Comparison of ENCODE assay signal across 8 mouse cellular contexts in genomic region chr12:73112326-73113087, GRCm38 (mm10). TPM values are rescaled to one million over a fixed set of nuclear protein-coding genes. Genes with fewer than 3 reads are reported as not detected.
DNase-seq lines count a peak whose midpoint lies in the region; ATAC-seq and TF ChIP-seq lines count a peak whose summit lies in the region.

No protein-coding gene starts in this region.

- H3K9ac ChIP-seq in intestine, embryonic 15.5 days, result peak overlapping the region; percentile 49
- H3K9ac ChIP-seq in limb, embryonic 14.5 days (ENCODE audit: low read depth, low read length, severe bottlenecking), result peak overlapping the region; percentile 85
- peak overlapping the region; percentile 59 for H3K9ac ChIP-seq in midbrain, embryonic 15.5 days

- peak; percentile 62 for ATAC-seq in intestine, embryonic 15.5 days
- ATAC-seq in limb, embryonic 14.5 days (ENCODE audit: low FRiP score, low read depth), result peak; percentile 24
- ATAC-seq in midbrain, embryonic 15.5 days (replicated peaks), result peak; percentile 82

- H3K9me3 ChIP-seq in intestine, embryonic 15.5 days, result no peaks in the 10 kb centered on the region
- no peaks in the 10 kb centered on the region for H3K9me3 ChIP-seq in limb, embryonic 14.5 days (ENCODE audit: control insufficient read depth, low read length)
- H3K9me3 ChIP-seq in midbrain, embryonic 15.5 days, result no peaks in the 10 kb centered on the region

- peak; percentile 4 for DNase-seq in thymus, adult 2 months
- DNase-seq in thymus, adult 18-20 months, result no peak
- peak; percentile 64 to 67 for DNase-seq in cerebellum, postnatal 25 days
- peak; percentile 47 for DNase-seq in gastrocnemius, postnatal 14 days
- peak; percentile 39 for DNase-seq in limb, embryonic 14.5 days (ENCODE audit: low spot score)
- peak; percentile 6 for DNase-seq in thymus, postnatal 25 days

- peak overlapping the region; percentile 27 for H3K4me3 ChIP-seq in thymus, adult 2 months (ENCODE audit: control insufficient read depth, insufficient read depth, low read length)
- peak overlapping the region; percentile 65 for H3K4me3 ChIP-seq in intestine, embryonic 15.5 days (replicated peaks)
- peak overlapping the region; percentile 81 for H3K4me3 ChIP-seq in limb, embryonic 14.5 days (replicated peaks; ENCODE audit: low read length)
- H3K4me3 ChIP-seq in midbrain, embryonic 15.5 days, result peak overlapping the region; percentile 77

- no peak for TF ChIP-seq CTCF in thymus, adult 2 months (IDR thresholded peaks at IDR 0.05; ENCODE audit: borderline replicate concordance, control insufficient read depth, extremely low read depth, insufficient read depth, low read length, poor library complexity)

- intact Hi-C loops in gastrocnemius, postnatal 14 days (cut with DNase I; ENCODE audit: low total_unique reads), result loop anchor here (10.0 kb wide), 1 partner anchor 58 kb away; the partner anchor contains the start of gene Six1

- peaks cover 8% of the 10 kb centered on the region for H3K4me1 ChIP-seq in thymus, adult 2 months (replicated peaks; ENCODE audit: control insufficient read depth, insufficient read depth, low read length)
- H3K4me1 ChIP-seq in intestine, embryonic 15.5 days (replicated peaks), result peaks cover 23% of the 10 kb centered on the region
- peaks cover 11% of the 10 kb centered on the region for H3K4me1 ChIP-seq in limb, embryonic 14.5 days (ENCODE audit: control insufficient read depth, insufficient read depth, low read length)
- H3K4me1 ChIP-seq in midbrain, embryonic 15.5 days, result peaks cover 28% of the 10 kb centered on the region

- no peak for TF ChIP-seq POLR2A in thymus, adult 2 months (IDR thresholded peaks at IDR 0.05; ENCODE audit: control insufficient read depth, extremely low read depth, insufficient read depth, low read length, poor library complexity)
- TF ChIP-seq POLR2A in limb, embryonic 14.5 days (IDR thresholded peaks at IDR 0.05; ENCODE audit: borderline replicate concordance, extremely low read depth, insufficient read depth, insufficient read length), result 0 out of 2 replicates have a peak, but pooled peaks have one; percentile 29

- peak overlapping the region; percentile 99 for H3K4me2 ChIP-seq in intestine, embryonic 15.5 days (replicated peaks)
- peak overlapping the region; percentile 84 for H3K4me2 ChIP-seq in limb, embryonic 14.5 days (replicated peaks; ENCODE audit: low read depth, low read length, severe bottlenecking)
- H3K4me2 ChIP-seq in midbrain, embryonic 15.5 days, result peak overlapping the region; percentile 100

- peaks cover 25% of the 10 kb centered on the region for H3K27me3 ChIP-seq in thymus, adult 2 months (ENCODE audit: control insufficient read depth, insufficient read depth, low read length)
- H3K27me3 ChIP-seq in intestine, embryonic 15.5 days (replicated peaks), result peaks cover 8% of the 10 kb centered on the region; the same call in 1 of the 2 replicates
- no peaks in the 10 kb centered on the region for H3K27me3 ChIP-seq in limb, embryonic 14.5 days (ENCODE audit: control insufficient read depth, insufficient read depth, low read length)
- H3K27me3 ChIP-seq in midbrain, embryonic 15.5 days (replicated peaks), result peaks cover 36% of the 10 kb centered on the region

- no peak overlapping the region for H3K27ac ChIP-seq in thymus, adult 2 months (ENCODE audit: control insufficient read depth, insufficient read depth, low read length)
- H3K27ac ChIP-seq in intestine, embryonic 15.5 days, result 0 out of 2 replicates have a peak overlapping the region, but pooled peaks have one; percentile 13
- peak overlapping the region; percentile 81 for H3K27ac ChIP-seq in limb, embryonic 14.5 days (replicated peaks; ENCODE audit: low read depth, low read length)
- H3K27ac ChIP-seq in midbrain, embryonic 15.5 days, result no peak overlapping the region

- H3K36me3 ChIP-seq in thymus, adult 2 months (ENCODE audit: control insufficient read depth, insufficient read depth, low read length), result no peaks in the 10 kb centered on the region
- no peaks in the 10 kb centered on the region for H3K36me3 ChIP-seq in intestine, embryonic 15.5 days
- peaks cover 8% of the 10 kb centered on the region; the same call in 1 of the 2 replicates for H3K36me3 ChIP-seq in limb, embryonic 14.5 days (ENCODE audit: control insufficient read depth, insufficient read depth, low read length)
- no peaks in the 10 kb centered on the region for H3K36me3 ChIP-seq in midbrain, embryonic 15.5 days (replicated peaks)

- 1% methylated on average over 68 of the region's 71 CpGs for WGBS in thymus, adult 2 months
- WGBS in intestine, embryonic 15.5 days, result under 1% methylated on average over 63 of the region's 71 CpGs
- under 1% methylated on average over 52 of the region's 71 CpGs for whole genome bisulfite sequencing in limb, embryonic 14.5 days
- WGBS in midbrain, embryonic 15.5 days, result under 1% methylated on average over 62 of the region's 71 CpGs

RNA-seq across cellular contexts. Expression of gene Six4, which starts 0.7 kb away (rescaled TPM):
- 1.1 and 1.4 TPM in 2 replicates for polyA plus RNA-seq in thymus, adult 2 months (2012; rRNA removed)
- total RNA-seq in gastrocnemius, postnatal 14 days (2021), result 10 to 100 TPM in 1 of 2 experiments, 1 to 10 TPM in 1; 8.8 to 10.3 TPM
- 0.37 and 0.55 TPM in 2 replicates for polyA plus RNA-seq in intestine, embryonic 15.5 days (2015; fragmentation: Nextera tagmentation; extraction: Ambion mirVana)
- polyA plus RNA-seq in limb, embryonic 14.5 days (2012; rRNA removed), result 6.6 and 8.7 TPM in 2 replicates
- 6.6 and 7.0 TPM in 2 replicates for polyA plus RNA-seq in limb, embryonic 14.5 days (2014; fragmentation: Nextera tagmentation; extraction: Ambion mirVana)
- 0.14 and 0.26 TPM in 2 replicates for polyA plus RNA-seq in midbrain, embryonic 15.5 days (2015; fragmentation: Nextera tagmentation; extraction: Ambion mirVana)

RNA-seq across cellular contexts. Expression of gene Mnat1, which starts 11.0 kb away (rescaled TPM):
- polyA plus RNA-seq in thymus, adult 2 months (2012; rRNA removed), result 6.4 and 8.7 TPM in 2 replicates
- total RNA-seq in gastrocnemius, postnatal 14 days (2021), result 10 to 100 TPM; 19.2 to 20.4 TPM
- polyA plus RNA-seq in intestine, embryonic 15.5 days (2015; fragmentation: Nextera tagmentation; extraction: Ambion mirVana), result 21.0 and 23.3 TPM in 2 replicates
- polyA plus RNA-seq in limb, embryonic 14.5 days (2012; rRNA removed), result 21.3 and 31.2 TPM in 2 replicates
- 44.3 and 44.7 TPM in 2 replicates for polyA plus RNA-seq in limb, embryonic 14.5 days (2014; fragmentation: Nextera tagmentation; extraction: Ambion mirVana)
- 16.7 and 17.6 TPM in 2 replicates for polyA plus RNA-seq in midbrain, embryonic 15.5 days (2015; fragmentation: Nextera tagmentation; extraction: Ambion mirVana)

RNA-seq across cellular contexts. Expression of gene Six1, which starts 58.8 kb away (rescaled TPM):
- polyA plus RNA-seq in thymus, adult 2 months (2012; rRNA removed), result 11.9 and 13.9 TPM in 2 replicates
- 10 to 100 TPM; 43.5 to 46.4 TPM for total RNA-seq in gastrocnemius, postnatal 14 days (2021)
- 0.19 and 0.40 TPM in 2 replicates for polyA plus RNA-seq in intestine, embryonic 15.5 days (2015; fragmentation: Nextera tagmentation; extraction: Ambion mirVana)
- 37.6 and 43.1 TPM in 2 replicates for polyA plus RNA-seq in limb, embryonic 14.5 days (2012; rRNA removed)
- 44.5 and 44.6 TPM in 2 replicates for polyA plus RNA-seq in limb, embryonic 14.5 days (2014; fragmentation: Nextera tagmentation; extraction: Ambion mirVana)
- 0.82 and 1.3 TPM in 2 replicates for polyA plus RNA-seq in midbrain, embryonic 15.5 days (2015; fragmentation: Nextera tagmentation; extraction: Ambion mirVana)

Comparison
In these comparisons a context has a peak if more than half of its experiments do, and no peak if none do; other contexts are left out.
1. DNase-seq: peak in thymus, adult 2 months (single experiment), cerebellum, postnatal 25 days (2 of 2), gastrocnemius, postnatal 14 days (single experiment), limb, embryonic 14.5 days (single experiment) and thymus, postnatal 25 days (single experiment); none in thymus, adult 18-20 months (0 of 2).
2. H3K27ac ChIP-seq: peak in intestine, embryonic 15.5 days (single experiment) and limb, embryonic 14.5 days (single experiment); none in thymus, adult 2 months (single experiment) and midbrain, embryonic 15.5 days (single experiment).
3. H3K4me3 ChIP-seq: peak in every context shown above with its lines; median percentile 81 in limb, embryonic 14.5 days; 77 in midbrain, embryonic 15.5 days; 65 in intestine, embryonic 15.5 days; 27 in thymus, adult 2 months.
4. ATAC-seq: peak in every context shown above with its lines; median percentile 82 in midbrain, embryonic 15.5 days; 62 in intestine, embryonic 15.5 days; 24 in limb, embryonic 14.5 days.
5. Peak in every context shown above with its lines, with median percentiles within 50 percentile points of each other: H3K4me2 ChIP-seq and H3K9ac ChIP-seq.